Mouse (Mus musculus): Measurements from ENCODE around the gene Sars.
A peak's percentile ranks its signal among the peaks of the same experiment; 100 is the strongest.

Sars gene

GRCm38 (mm10) chr3:108444698-108445365 lies at the start of gene Sars:
Gene Sars (minus strand): TSS chr3:108445209.
- DNase-seq (ENCODE audit: low spot score) = peak; percentile 87

- DNase-seq (ENCODE audit: low spot score) = no peak
These were observed 45.0 kb upstream of the Sars start for GRCm38 (mm10) chr3:108489968-108490367.

DNA sequence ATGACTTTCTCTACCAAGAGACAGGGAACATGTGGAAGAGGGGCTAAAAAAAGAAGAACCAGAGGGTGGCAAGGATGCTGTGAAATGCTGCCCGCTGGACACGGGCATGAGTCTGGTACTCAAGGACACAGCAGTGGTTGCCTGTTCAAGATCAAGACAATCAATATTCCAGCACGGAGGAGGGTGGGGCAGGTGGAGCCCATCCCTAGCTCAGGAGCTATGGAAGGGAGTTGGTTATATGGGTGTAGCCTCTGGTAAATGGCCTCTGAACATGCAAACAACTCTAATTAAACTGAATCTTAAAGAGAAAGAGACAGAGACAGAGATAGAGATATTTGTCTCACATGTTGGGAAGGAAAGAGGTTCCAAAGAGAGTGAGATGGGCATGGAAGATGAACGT lies 39.7 kb upstream of the Sars start:
- no peak for DNase-seq (ENCODE audit: low spot score)

- DNase-seq (ENCODE audit: low spot score) = no peak
These were observed 33.8 kb upstream of the Sars start for GRCm38 (mm10) chr3:108478800-108479199.

- peak; percentile 37 for DNase-seq (ENCODE audit: low spot score)
These were observed 32.0 kb upstream of the Sars start for GRCm38 (mm10) chr3:108476761-108477619.

GRCm38 (mm10) chr3:108475496-108475895 lies 30.5 kb upstream of the Sars start:
- no peak for DNase-seq (ENCODE audit: low spot score)

DNA sequence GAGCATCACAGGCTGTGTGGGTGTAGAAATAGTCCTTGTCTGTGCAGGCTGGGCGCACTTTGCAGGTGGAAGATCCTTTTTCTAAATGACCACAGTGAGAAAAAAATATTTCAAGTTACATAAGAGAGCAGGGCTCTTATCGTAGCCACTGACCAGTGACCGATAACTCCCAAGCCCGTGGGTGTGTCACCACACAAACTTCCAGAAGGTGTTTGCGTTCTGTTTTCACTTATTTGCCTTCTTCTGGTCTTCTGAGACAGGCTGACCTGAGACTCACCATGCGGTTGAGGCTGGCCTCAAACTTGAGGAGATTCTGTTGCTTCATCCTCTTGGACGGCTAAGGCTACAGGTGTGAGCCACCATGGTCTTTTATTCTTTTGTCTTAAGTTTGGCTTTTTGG lies 30.0 kb upstream of the Sars start:
- no peak for DNase-seq (ENCODE audit: low spot score)

- no peak for DNase-seq (ENCODE audit: low spot score)
These were observed 22.8 kb upstream of the Sars start for GRCm38 (mm10) chr3:108467760-108468159.

- peak; percentile 26 for DNase-seq (ENCODE audit: low spot score)
These were observed 21.4 kb upstream of the Sars start for GRCm38 (mm10) chr3:108466425-108466824.

DNA sequence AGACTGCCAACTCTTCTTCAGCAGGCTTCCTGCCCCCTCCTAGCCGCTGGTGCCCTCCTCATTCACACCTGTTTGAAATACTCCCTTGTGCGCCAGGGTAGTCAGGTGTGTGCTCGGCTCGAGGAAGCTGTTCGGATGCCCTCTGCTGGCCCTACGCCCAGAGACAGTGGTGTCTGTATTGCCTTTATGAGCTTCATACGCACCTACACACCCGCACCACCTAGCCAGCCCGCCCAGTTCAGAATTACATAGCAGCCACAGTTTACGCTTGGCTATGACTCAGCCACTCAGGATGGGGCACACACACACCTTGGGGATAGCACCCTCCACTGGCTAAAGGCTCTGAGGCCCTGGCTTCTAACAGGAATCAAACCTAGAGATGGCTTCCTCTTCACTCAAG lies 13.9 kb upstream of the Sars start:
- DNase-seq (ENCODE audit: low spot score) = no peak

GRCm38 (mm10) chr3:108458380-108458779 lies 13.4 kb upstream of the Sars start:
- no peak for DNase-seq (ENCODE audit: low spot score)

DNA sequence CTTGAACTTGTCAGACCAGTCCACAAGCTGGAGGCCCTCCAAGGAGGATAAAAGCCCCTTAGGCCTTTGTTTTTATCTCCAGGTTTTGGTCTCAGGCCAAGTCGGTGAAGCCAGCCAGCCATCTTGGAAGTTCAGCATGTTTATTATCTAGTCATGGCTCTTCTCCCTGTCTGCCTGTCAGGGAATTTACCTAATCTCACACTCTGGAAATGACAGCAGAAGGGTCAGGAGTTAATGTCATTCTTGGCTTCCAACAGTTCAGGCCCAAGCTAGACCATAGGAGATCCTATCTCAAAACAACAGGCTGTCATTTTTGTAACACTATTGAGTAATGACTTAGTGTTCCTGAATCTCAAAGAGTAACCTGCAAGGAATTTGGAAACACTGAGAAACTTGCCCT lies 9.2 kb upstream of the Sars start:
- DNase-seq (ENCODE audit: low spot score) = no peak

- DNase-seq (ENCODE audit: low spot score) = no peak
These were observed 7.0 kb upstream of the Sars start for GRCm38 (mm10) chr3:108451969-108452368.

GRCm38 (mm10) chr3:108445366-108445705 lies 327 bp upstream of the Sars start:
- DNase-seq (ENCODE audit: low spot score) = no peak

- DNase-seq (ENCODE audit: low spot score) = no peak
These were observed 980 bp downstream of the Sars start for GRCm38 (mm10) chr3:108444029-108444428.

DNA sequence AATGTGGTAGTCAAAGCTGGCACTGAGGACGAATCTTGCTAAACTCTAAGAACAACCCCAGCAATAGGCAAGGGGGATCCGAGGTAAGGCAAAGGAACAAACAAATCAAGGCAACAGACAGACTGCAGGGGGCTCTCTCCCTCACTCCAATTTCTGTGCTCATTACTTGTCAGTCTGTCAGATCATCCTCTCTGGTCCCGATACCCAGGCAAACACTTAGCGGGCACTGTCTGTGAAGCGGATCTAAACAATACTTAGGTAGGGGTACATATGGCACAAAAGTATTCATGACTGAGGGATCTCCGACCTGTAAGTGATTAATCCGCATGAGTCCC lies 8.7 kb downstream of the Sars start:
- no peak for DNase-seq (ENCODE audit: low spot score)

DNA sequence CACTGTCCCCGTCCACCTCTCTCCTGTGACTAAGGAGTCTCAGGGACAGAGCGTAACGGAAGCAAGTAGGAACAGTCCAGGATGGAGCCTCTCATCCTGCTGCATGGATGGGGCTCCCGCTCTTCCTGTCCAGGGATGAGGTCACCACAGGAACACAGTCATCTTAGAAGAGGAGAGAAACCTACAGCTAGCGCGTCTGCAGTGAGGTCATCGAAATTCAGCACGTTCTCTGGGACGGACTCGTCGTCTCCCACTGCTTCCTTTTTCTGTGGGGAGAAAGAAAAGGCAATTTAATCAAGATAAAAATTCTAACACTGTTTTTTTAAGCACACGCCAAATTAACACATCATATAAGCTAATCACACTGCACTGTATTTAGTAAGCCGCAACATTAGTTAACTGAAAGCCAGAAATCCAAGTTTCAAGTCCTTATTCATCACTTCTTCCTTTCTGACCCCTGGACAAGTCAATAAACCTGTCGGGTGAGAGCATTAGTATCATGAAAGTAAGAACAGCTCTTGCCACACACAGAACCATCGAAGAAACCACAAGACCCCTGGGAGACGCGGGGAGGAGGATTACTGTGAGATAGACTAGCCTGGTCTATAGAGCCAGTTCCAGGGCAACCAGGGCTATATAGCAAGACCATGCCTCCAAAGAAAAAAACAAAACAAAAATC lies 9.2 kb downstream of the Sars start:
- DNase-seq (ENCODE audit: low spot score) = no peak

GRCm38 (mm10) chr3:108433881-108434495 lies 11.0 kb downstream of the Sars start:
- DNase-seq (ENCODE audit: low spot score) = no peak

GRCm38 (mm10) chr3:108433188-108433880 lies 11.7 kb downstream of the Sars start:
- DNase-seq (ENCODE audit: low spot score) = no peak

DNA sequence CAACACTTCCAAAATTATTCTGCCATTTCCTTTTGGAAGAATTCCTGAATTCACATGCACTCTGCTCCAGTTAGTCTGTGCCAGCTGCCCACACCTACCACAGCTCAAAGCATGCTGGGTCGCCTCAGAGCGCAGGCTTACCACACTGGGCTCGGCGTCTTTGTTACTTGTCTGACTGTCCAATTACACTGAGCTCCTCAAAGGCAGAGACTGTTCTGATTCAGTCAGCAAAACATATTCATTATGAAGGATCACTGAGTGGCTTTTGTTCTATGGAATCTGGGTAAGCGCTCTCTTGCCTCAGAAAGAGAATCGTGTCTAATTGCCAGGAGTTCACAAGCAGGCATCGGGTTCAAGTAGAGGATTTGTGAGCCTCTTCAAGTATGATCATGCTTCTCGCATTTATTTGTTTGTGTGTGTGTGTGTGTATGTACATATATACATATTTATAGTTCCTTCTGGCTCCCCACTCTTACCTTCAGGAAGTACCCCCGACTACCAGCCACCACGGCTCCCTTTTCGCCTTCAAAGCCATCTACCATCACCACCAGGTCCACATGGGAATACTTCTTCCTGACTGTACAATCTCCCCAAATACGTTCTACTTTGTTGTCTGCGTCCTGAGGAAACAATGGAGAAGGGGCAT lies 12.3 kb downstream of the Sars start:
- DNase-seq (ENCODE audit: low spot score) = no peak

GRCm38 (mm10) chr3:108425624-108426018 lies 19.4 kb downstream of the Sars start:
- DNase-seq (ENCODE audit: low spot score) = no peak

Data from ovary, postnatal 14 days (tissue).